In the genomic region with DNA sequence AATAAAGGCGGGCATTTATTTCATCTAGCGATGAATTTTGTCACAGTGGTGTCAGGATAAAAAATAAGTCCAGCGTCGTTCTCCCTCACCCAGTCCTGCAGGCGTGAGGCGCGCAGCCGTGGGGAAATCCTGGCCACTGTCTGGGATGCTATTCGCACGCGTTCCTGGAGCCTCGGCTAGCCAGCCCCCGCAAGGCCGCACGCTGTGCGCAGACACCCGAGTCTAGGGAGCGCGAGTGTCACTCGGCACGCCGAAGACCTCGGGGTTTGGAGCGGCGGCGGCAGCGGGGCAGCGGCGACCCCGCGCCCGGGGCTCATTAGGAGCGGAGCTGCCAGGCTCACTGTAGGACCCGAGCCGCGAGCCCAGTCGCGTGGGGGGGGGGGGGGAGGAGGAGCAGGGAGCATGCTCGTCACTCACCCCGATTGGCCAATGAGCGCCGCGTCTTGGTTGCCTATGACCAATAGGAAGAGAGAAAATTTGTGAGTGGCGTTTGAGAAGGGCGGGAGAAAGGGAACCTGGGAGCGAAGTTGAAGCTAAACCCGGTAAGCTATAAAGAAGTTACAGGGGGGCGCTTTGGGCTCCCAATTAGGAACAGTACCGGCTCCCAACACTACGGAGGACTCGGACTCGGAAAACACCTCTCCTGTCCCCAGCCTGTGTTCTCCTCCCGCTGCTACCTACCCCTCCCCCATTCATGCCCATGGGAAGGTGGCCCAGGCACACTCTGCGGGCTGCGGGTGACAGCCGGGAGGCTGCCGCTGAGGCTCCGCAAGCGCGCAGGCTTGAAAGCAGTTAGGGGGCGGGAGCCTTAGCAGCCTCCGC, we compare ENCODE assay signal across 8 mouse cellular contexts. TPM values are rescaled to one million over a fixed set of nuclear protein-coding genes. Genes with fewer than 3 reads are reported as not detected.
DNase-seq lines count a peak whose midpoint lies in the region; ATAC-seq and TF ChIP-seq lines count a peak whose summit lies in the region.

A gene (plus strand): TSS at position 585 of the 822 bp plus-strand sequence.

- H3K4me1 ChIP-seq in forebrain, embryonic 13.5 days: peaks cover 30% of the 10 kb centered on the region
- H3K4me1 ChIP-seq in hindbrain, postnatal 0 days (ENCODE audit: insufficient read depth, low read length): peaks cover 3% of the 10 kb centered on the region; the same call in 1 of the 2 replicates
- peaks cover 3% of the 10 kb centered on the region; the same call in 1 of the 2 replicates for H3K4me1 ChIP-seq in liver, embryonic 11.5 days (replicated peaks; ENCODE audit: control insufficient read depth, insufficient read depth, low read length)

- intact Hi-C loops in left cerebral cortex, postnatal 4 days (cut with DNase I): no loop called here
- intact Hi-C loops in left cerebral cortex, adult 2 months (cut with DNase I): loop anchor here (10.0 kb wide), 1 partner anchor 380 kb away; no protein-coding TSS in a partner anchor

- under 1% methylated on average over 60 of the region's 62 CpGs for WGBS in forebrain, embryonic 13.5 days
- WGBS in hindbrain, postnatal 0 days: under 1% methylated on average over 61 of the region's 62 CpGs
- under 1% methylated on average over 60 of the region's 62 CpGs for WGBS in liver, embryonic 11.5 days

- peaks cover 90% of the 10 kb centered on the region for H3K27me3 ChIP-seq in forebrain, embryonic 13.5 days
- peaks cover 94% of the 10 kb centered on the region for H3K27me3 ChIP-seq in hindbrain, postnatal 0 days (ENCODE audit: insufficient read depth, low read length)
- H3K27me3 ChIP-seq in liver, embryonic 11.5 days (replicated peaks; ENCODE audit: control insufficient read depth, insufficient read depth, low read length): peaks cover 91% of the 10 kb centered on the region

- no peak within 1 kb of the TSS; the same call in 1 of the 2 replicates for H3K4me3 ChIP-seq in left cerebral cortex, adult 2 months
- H3K4me3 ChIP-seq in forebrain, embryonic 13.5 days: peak within 1 kb of the TSS; percentile 51
- H3K4me3 ChIP-seq in hindbrain, postnatal 0 days (ENCODE audit: low read length): peak within 1 kb of the TSS; percentile 37
- H3K4me3 ChIP-seq in liver, embryonic 11.5 days (ENCODE audit: low read depth, low read length): peak within 1 kb of the TSS; percentile 31

- TF ChIP-seq POLR2A in brain, embryonic 14.5 days (IDR thresholded peaks at IDR 0.05; ENCODE audit: borderline replicate concordance, extremely low read depth, insufficient read depth, insufficient read length, poor library complexity, severe bottlenecking): no peak

- peak within 1 kb of the TSS; percentile 80 for H3K4me2 ChIP-seq in forebrain, embryonic 13.5 days
- peak within 1 kb of the TSS; percentile 59 for H3K4me2 ChIP-seq in hindbrain, postnatal 0 days (ENCODE audit: low read depth, low read length)
- H3K4me2 ChIP-seq in liver, embryonic 11.5 days: peak within 1 kb of the TSS; percentile 58

- peak; percentile 96 for ATAC-seq in forebrain, embryonic 13.5 days
- peak; percentile 93 for ATAC-seq in hindbrain, postnatal 0 days
- peak; percentile 85 for ATAC-seq in liver, embryonic 11.5 days (replicated peaks; ENCODE audit: low FRiP score)
- no peak for ATAC-seq in erythroblast, adult 5-6 weeks (replicated peaks; ENCODE audit: low FRiP score, poor library complexity, severe bottlenecking)

- no peaks in the 10 kb centered on the region for H3K9me3 ChIP-seq in forebrain, embryonic 13.5 days (replicated peaks)
- no peaks in the 10 kb centered on the region for H3K9me3 ChIP-seq in hindbrain, postnatal 0 days (ENCODE audit: low read length)
- no peaks in the 10 kb centered on the region for H3K9me3 ChIP-seq in liver, embryonic 11.5 days (ENCODE audit: control insufficient read depth, low read length)

- H3K36me3 ChIP-seq in forebrain, embryonic 13.5 days (ENCODE audit: poor library complexity, severe bottlenecking): no peaks in the 10 kb centered on the region
- no peaks in the 10 kb centered on the region for H3K36me3 ChIP-seq in hindbrain, postnatal 0 days (ENCODE audit: insufficient read depth, low read length)
- H3K36me3 ChIP-seq in liver, embryonic 11.5 days (ENCODE audit: control insufficient read depth, insufficient read depth, low read length): no peaks in the 10 kb centered on the region

- TF ChIP-seq CTCF in left cerebral cortex, adult 2 months (IDR thresholded peaks at IDR 0.05): no peak
- no peak for TF ChIP-seq CTCF in brain, embryonic 14.5 days (IDR thresholded peaks at IDR 0.05; ENCODE audit: borderline replicate concordance, extremely low read depth, insufficient read depth, insufficient read length)
- no peak for TF ChIP-seq CTCF in hindbrain, postnatal 0 days (IDR thresholded peaks at IDR 0.05; ENCODE audit: low read depth)

- H3K27ac ChIP-seq in left cerebral cortex, adult 2 months: no peak within 1 kb of the TSS
- H3K27ac ChIP-seq in forebrain, embryonic 13.5 days: no peak within 1 kb of the TSS
- no peak within 1 kb of the TSS for H3K27ac ChIP-seq in hindbrain, postnatal 0 days
- no peak within 1 kb of the TSS for H3K27ac ChIP-seq in liver, embryonic 11.5 days (ENCODE audit: low read depth, low read length)

- peak; percentile 87 for DNase-seq in left cerebral cortex, postnatal 4 days
- no peak for DNase-seq in left cerebral cortex, adult 2 months (ENCODE audit: extremely low spot score in 1 of 2, low spot score in 2 of 2)
- DNase-seq in brain, embryonic 14.5 days (ENCODE audit: low read depth): peak; percentile 97
- peak; percentile 90 for DNase-seq in hindbrain, postnatal 0 days (ENCODE audit: low spot score)
- DNase-seq in liver, embryonic 11.5 days (ENCODE audit: low spot score): peak; percentile 78
- peak; percentile 21 for DNase-seq in naive thymus-derived CD4-positive, alpha-beta T cell, adult 2 months (ENCODE audit: low read depth)

- peak within 1 kb of the TSS; percentile 51 for H3K9ac ChIP-seq in forebrain, embryonic 13.5 days
- H3K9ac ChIP-seq in hindbrain, postnatal 0 days (replicated peaks; ENCODE audit: low read length): no peak within 1 kb of the TSS
- no peak within 1 kb of the TSS for H3K9ac ChIP-seq in liver, embryonic 11.5 days (ENCODE audit: low read depth, low read length)

RNA-seq across cellular contexts. Expression of the gene that starts here (rescaled TPM):
- total RNA-seq in left cerebral cortex, postnatal 4 days (2021): 1 to 10 TPM in 1 of 2 experiments, under 1 TPM in 1; 0.10 to 1.0 TPM
- total RNA-seq in left cerebral cortex, adult 2 months (2021): under 1 TPM; 0.30 to 0.61 TPM
- 2.3 and 2.5 TPM in 2 replicates for polyA plus RNA-seq in brain, embryonic 14.5 days (2012; rRNA removed)
- polyA plus RNA-seq in forebrain, embryonic 13.5 days (2015; fragmentation: Nextera tagmentation; extraction: Ambion mirVana): 2.0 and 7.6 TPM in 2 replicates
- total RNA-seq in hindbrain, postnatal 0 days (2014; rRNA removed): 0.14 and 0.52 TPM in 2 replicates
- 0.03 and 0.09 TPM in 2 replicates for polyA plus RNA-seq in hindbrain, postnatal 0 days (2015; fragmentation: Nextera tagmentation; extraction: Ambion mirVana)
- 0.04 and 0.14 TPM in 2 replicates for polyA plus RNA-seq in liver, embryonic 11.5 days (2014; fragmentation: Nextera tagmentation; extraction: Ambion mirVana)
- total RNA-seq in erythroblast, adult 5-6 weeks (2015; ENCODE audit: low replicate concordance): 0.42 TPM in 1 of 2 replicates, not detected in the other
- total RNA-seq in erythroblast, adult 5-6 weeks (2017; ENCODE audit: low replicate concordance): not detected in 2 replicates

Comparison
In these comparisons a context has a peak if more than half of its experiments do, and no peak if none do; other contexts are left out.
1. DNase-seq: peak in left cerebral cortex, postnatal 4 days (single experiment), brain, embryonic 14.5 days (single experiment) and naive thymus-derived CD4-positive, alpha-beta T cell, adult 2 months (single experiment); none in left cerebral cortex, adult 2 months (0 of 2).
2. Peak in DNase-seq, ATAC-seq, H3K4me3 ChIP-seq and H3K4me2 ChIP-seq in hindbrain, postnatal 0 days; RNA of the gene not detected or under 1 TPM.
3. Peak in DNase-seq, ATAC-seq, H3K4me3 ChIP-seq and H3K4me2 ChIP-seq in liver, embryonic 11.5 days; RNA of the gene not detected or under 1 TPM.
4. Peak in every context shown above with its lines, with median percentiles within 50 percentile points of each other: H3K4me2 ChIP-seq.